In the genomic region with DNA sequence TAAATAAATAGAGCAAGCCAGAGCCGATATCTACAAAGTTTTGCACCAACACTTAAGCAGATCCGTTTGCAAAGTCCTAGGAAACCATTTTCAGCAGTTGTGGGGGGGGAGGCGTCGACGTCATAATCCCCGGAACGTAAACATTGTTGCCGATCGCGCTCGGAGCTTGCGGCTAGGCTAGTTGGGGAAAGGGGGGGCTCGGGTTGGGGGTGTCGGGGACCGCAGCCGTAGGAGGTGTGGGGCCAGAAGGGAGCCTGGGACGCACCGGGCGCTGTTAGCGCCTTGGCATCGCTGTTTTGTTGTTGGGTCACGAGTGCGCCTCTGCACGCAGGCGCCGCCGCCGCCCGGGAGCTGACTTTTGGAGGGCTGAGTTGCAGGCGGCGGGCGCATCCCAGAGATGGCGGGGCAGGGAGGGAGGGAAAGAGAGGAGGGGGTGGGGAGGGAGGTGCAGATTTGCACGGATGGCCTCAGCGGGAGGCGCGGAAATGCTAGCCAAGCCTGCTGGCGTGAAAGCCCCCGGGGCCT, we compare ENCODE assay signal across 8 mouse cellular contexts. TPM values are rescaled to one million over a fixed set of nuclear protein-coding genes. Genes with fewer than 3 reads are reported as not detected.
DNase-seq lines count a peak whose midpoint lies in the region; ATAC-seq lines count a peak whose summit lies in the region.

No protein-coding gene starts in this region.

- H3K9ac ChIP-seq in kidney, embryonic 14.5 days (ENCODE audit: low read depth, low read length), result peak overlapping the region; percentile 84
- H3K9ac ChIP-seq in liver, embryonic 12.5 days, result peak overlapping the region; percentile 76

- peak; percentile 70 for DNase-seq in 3T3-L1 (ENCODE audit: low read depth, low spot score)
- DNase-seq in adrenal gland, postnatal 10 days, result peak; percentile 80
- DNase-seq in embryonic facial prominence, embryonic 10.5 days (ENCODE audit: low spot score), result peak; percentile 87
- peak; percentile 87 for DNase-seq in heart, embryonic 10.5 days (ENCODE audit: low spot score)
- DNase-seq in naive thymus-derived CD4-positive, alpha-beta T cell, adult 2 months (ENCODE audit: low read depth), result peak; percentile 94
- DNase-seq in splenic B cell, adult 2 months (ENCODE audit: low read depth, low spot score), result peak; percentile 82

- H3K27ac ChIP-seq in embryonic facial prominence, embryonic 10.5 days (replicated peaks), result peak overlapping the region; percentile 98
- H3K27ac ChIP-seq in heart, embryonic 10.5 days, result peak overlapping the region; percentile 99
- H3K27ac ChIP-seq in kidney, embryonic 14.5 days (ENCODE audit: low read depth, low read length), result peak overlapping the region; percentile 94
- H3K27ac ChIP-seq in liver, embryonic 12.5 days, result peak overlapping the region; percentile 71

- peaks cover 3% of the 10 kb centered on the region for H3K36me3 ChIP-seq in embryonic facial prominence, embryonic 10.5 days (replicated peaks)
- H3K36me3 ChIP-seq in heart, embryonic 10.5 days, result 0 out of 2 replicates have a peak, but pooled peaks cover 2% of the 10 kb centered on the region
- H3K36me3 ChIP-seq in kidney, embryonic 14.5 days (ENCODE audit: control insufficient read depth, insufficient read depth, low read length), result no peaks in the 10 kb centered on the region
- H3K36me3 ChIP-seq in liver, embryonic 12.5 days, result 0 out of 2 replicates have a peak, but pooled peaks cover 2% of the 10 kb centered on the region
- no peaks in the 10 kb centered on the region for H3K36me3 ChIP-seq in splenic B cell, adult 2 months (ENCODE audit: control insufficient read depth, insufficient read depth, low read length, poor library complexity, severe bottlenecking)

- peak overlapping the region; percentile 83 for H3K4me3 ChIP-seq in embryonic facial prominence, embryonic 10.5 days
- peak overlapping the region; percentile 66 for H3K4me3 ChIP-seq in heart, embryonic 10.5 days
- H3K4me3 ChIP-seq in kidney, embryonic 14.5 days (ENCODE audit: low read length), result peak overlapping the region; percentile 79
- peak overlapping the region; percentile 73 for H3K4me3 ChIP-seq in liver, embryonic 12.5 days

- H3K4me2 ChIP-seq in kidney, embryonic 14.5 days (replicated peaks; ENCODE audit: low read depth, low read length), result peak overlapping the region; percentile 93
- peak overlapping the region; percentile 96 for H3K4me2 ChIP-seq in liver, embryonic 12.5 days

- peaks cover 85% of the 10 kb centered on the region for H3K4me1 ChIP-seq in embryonic facial prominence, embryonic 10.5 days
- peaks cover 60% of the 10 kb centered on the region for H3K4me1 ChIP-seq in heart, embryonic 10.5 days
- H3K4me1 ChIP-seq in kidney, embryonic 14.5 days (ENCODE audit: control insufficient read depth, insufficient read depth, low read length), result peaks cover 43% of the 10 kb centered on the region
- peaks cover 45% of the 10 kb centered on the region for H3K4me1 ChIP-seq in liver, embryonic 12.5 days

- peak; percentile 37 for ATAC-seq in kidney, embryonic 14.5 days (ENCODE audit: low FRiP score, low TSS enrichment)
- ATAC-seq in liver, embryonic 12.5 days, result peak; percentile 46

- no peaks in the 10 kb centered on the region for H3K9me3 ChIP-seq in embryonic facial prominence, embryonic 10.5 days
- H3K9me3 ChIP-seq in heart, embryonic 10.5 days, result no peaks in the 10 kb centered on the region
- H3K9me3 ChIP-seq in kidney, embryonic 14.5 days (ENCODE audit: control insufficient read depth, low read length), result no peaks in the 10 kb centered on the region
- H3K9me3 ChIP-seq in liver, embryonic 12.5 days (replicated peaks), result no peaks in the 10 kb centered on the region

- no peaks in the 10 kb centered on the region for H3K27me3 ChIP-seq in embryonic facial prominence, embryonic 10.5 days (replicated peaks; ENCODE audit: low read depth, poor library complexity, severe bottlenecking)
- no peaks in the 10 kb centered on the region for H3K27me3 ChIP-seq in heart, embryonic 10.5 days (ENCODE audit: insufficient read depth, poor library complexity, severe bottlenecking)
- no peaks in the 10 kb centered on the region for H3K27me3 ChIP-seq in kidney, embryonic 14.5 days (ENCODE audit: control insufficient read depth, insufficient read depth, low read length)
- H3K27me3 ChIP-seq in liver, embryonic 12.5 days (replicated peaks), result peaks cover 38% of the 10 kb centered on the region
- no peaks in the 10 kb centered on the region; the same call in 1 of the 2 replicates for H3K27me3 ChIP-seq in splenic B cell, adult 2 months (ENCODE audit: control insufficient read depth, insufficient read depth, low read length, poor library complexity, severe bottlenecking)

- WGBS in embryonic facial prominence, embryonic 10.5 days, result 0% methylated on average over 39 of the region's 39 CpGs
- WGBS in heart, embryonic 10.5 days, result under 1% methylated on average over 37 of the region's 39 CpGs
- WGBS in kidney, embryonic 14.5 days, result 2% methylated on average over 37 of the region's 39 CpGs
- WGBS in liver, embryonic 12.5 days (ENCODE audit: insufficient replicate concordance), result under 1% methylated on average over 35 of the region's 39 CpGs

RNA-seq across cellular contexts. Expression of gene Kdm2b, which starts 0.6 kb away (rescaled TPM):
- 10 to 100 TPM; 22.8 to 27.6 TPM for total RNA-seq in adrenal gland, postnatal 10 days (2021)
- polyA plus RNA-seq in embryonic facial prominence, embryonic 10.5 days (2016; fragmentation: Nextera tagmentation; extraction: Ambion mirVana), result 88.1 and 92.1 TPM in 2 replicates
- polyA plus RNA-seq in heart, embryonic 10.5 days (2016; fragmentation: Nextera tagmentation; extraction: Ambion mirVana), result 35.5 and 47.1 TPM in 2 replicates
- 59.1 and 105 TPM in 2 replicates for polyA plus RNA-seq in kidney, embryonic 14.5 days (2014; fragmentation: Nextera tagmentation; extraction: Ambion mirVana)
- polyA plus RNA-seq in liver, embryonic 12.5 days (2016; fragmentation: Nextera tagmentation; extraction: Ambion mirVana), result 28.9 and 30.6 TPM in 2 replicates

RNA-seq across cellular contexts. Expression of gene Orai1, which starts 25.8 kb away (rescaled TPM):
- total RNA-seq in adrenal gland, postnatal 10 days (2021), result 10 to 100 TPM; 13.2 to 14.6 TPM
- polyA plus RNA-seq in embryonic facial prominence, embryonic 10.5 days (2016; fragmentation: Nextera tagmentation; extraction: Ambion mirVana), result 8.4 and 8.7 TPM in 2 replicates
- 13.4 and 14.4 TPM in 2 replicates for polyA plus RNA-seq in heart, embryonic 10.5 days (2016; fragmentation: Nextera tagmentation; extraction: Ambion mirVana)
- 21.5 and 23.2 TPM in 2 replicates for polyA plus RNA-seq in kidney, embryonic 14.5 days (2014; fragmentation: Nextera tagmentation; extraction: Ambion mirVana)
- 11.6 and 11.9 TPM in 2 replicates for polyA plus RNA-seq in liver, embryonic 12.5 days (2016; fragmentation: Nextera tagmentation; extraction: Ambion mirVana)

RNA-seq across cellular contexts. Expression of gene Morn3, which starts 57.8 kb away (rescaled TPM):
- total RNA-seq in adrenal gland, postnatal 10 days (2021), result not detected
- polyA plus RNA-seq in embryonic facial prominence, embryonic 10.5 days (2016; fragmentation: Nextera tagmentation; extraction: Ambion mirVana), result not detected in 2 replicates
- not detected in 2 replicates for polyA plus RNA-seq in heart, embryonic 10.5 days (2016; fragmentation: Nextera tagmentation; extraction: Ambion mirVana)
- 1.3 and 1.7 TPM in 2 replicates for polyA plus RNA-seq in kidney, embryonic 14.5 days (2014; fragmentation: Nextera tagmentation; extraction: Ambion mirVana)
- polyA plus RNA-seq in liver, embryonic 12.5 days (2016; fragmentation: Nextera tagmentation; extraction: Ambion mirVana), result not detected in 2 replicates

Comparison
In these comparisons a context has a peak if more than half of its experiments do, and no peak if none do; other contexts are left out.
1. Peak in every context shown above with its lines: DNase-seq, ATAC-seq, H3K4me3 ChIP-seq and H3K27ac ChIP-seq.